Mouse (Mus musculus) MEL (cell line): ENCODE results near the gene Slc36a3.

Experiments
- EP300 ChIP-seq, 2 experiments: IDR thresholded peaks; 2 replicates each; pipeline ENCODE4 v1.6.1; 2011; ENCODE audit warnings: improper control_type of control experiment in 2 of 2, low read length in 2 of 2, low read depth in 1 of 2, mild to moderate bottlenecking in 1 of 2
- KAT2A ChIP-seq: conservative IDR thresholded peaks from 2 replicates; pipeline ENCODE4 v1.6.1; 2012; ENCODE audit warnings: low read depth, low read length, improper control_type of control experiment, inconsistent platforms
- MAX ChIP-seq: IDR thresholded peaks from 2 replicates; pipeline ENCODE4 v1.6.1; 2011; ENCODE audit warnings: low read length, improper control_type of control experiment

- TF ChIP-seq MAX, result no peak
- TF ChIP-seq KAT2A, result no peak
- TF ChIP-seq EP300 (IDR thresholded peaks at IDR 0.05; ENCODE audit: low read depth in 1 of 2, low read length in 2 of 2), result no peak
Measured at GRCm38 (mm10) chr11:55085396-55085795, 66.1 kb downstream of the Slc36a3 start.
